Mouse (Mus musculus): ENCODE results near the gene Vamp8. TPM values are rescaled to one million over a fixed set of nuclear protein-coding genes. Genes with fewer than 3 reads are reported as not detected.

The Vamp8 gene
- total RNA-seq, 2 experiments from 2014 or later = 12.6 to 13.8 TPM

DNA sequence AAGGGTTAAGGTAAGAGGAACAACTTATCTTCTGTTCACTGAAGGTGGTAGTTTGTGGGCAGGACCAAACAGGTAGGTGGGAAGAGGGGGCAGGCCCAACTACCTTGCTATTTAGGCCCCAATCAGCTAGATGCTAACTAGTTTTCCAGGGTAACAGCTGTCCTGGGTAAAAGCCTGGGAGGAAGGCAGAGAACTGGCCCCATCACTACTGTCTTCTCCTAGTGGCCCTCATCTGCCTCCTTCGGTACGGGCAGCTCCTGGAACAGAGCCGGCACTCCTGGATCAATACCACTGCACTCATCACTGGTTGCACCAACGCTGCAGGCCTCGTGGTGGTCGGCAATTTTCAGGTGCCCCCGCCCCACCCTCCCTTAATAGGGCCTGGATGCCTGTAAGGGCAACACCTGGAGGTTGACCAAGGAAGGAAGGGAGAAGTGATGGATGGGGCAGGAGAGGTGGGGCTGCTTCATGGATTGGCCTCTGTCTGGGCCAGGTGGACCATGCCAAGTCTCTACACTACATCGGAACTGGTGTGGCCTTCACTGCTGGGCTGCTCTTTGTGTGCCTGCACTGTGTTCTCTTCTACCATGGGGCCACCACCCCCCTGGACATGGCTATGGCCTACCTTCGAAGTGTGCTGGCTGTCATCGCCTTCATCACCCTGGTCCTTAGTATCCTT lies 32.3 kb downstream of the Vamp8 start:
- intact Hi-C loops (cut with DNase I) = no loop called here
- no peak for DNase-seq (ENCODE audit: low spot score in 2 of 2)

DNA sequence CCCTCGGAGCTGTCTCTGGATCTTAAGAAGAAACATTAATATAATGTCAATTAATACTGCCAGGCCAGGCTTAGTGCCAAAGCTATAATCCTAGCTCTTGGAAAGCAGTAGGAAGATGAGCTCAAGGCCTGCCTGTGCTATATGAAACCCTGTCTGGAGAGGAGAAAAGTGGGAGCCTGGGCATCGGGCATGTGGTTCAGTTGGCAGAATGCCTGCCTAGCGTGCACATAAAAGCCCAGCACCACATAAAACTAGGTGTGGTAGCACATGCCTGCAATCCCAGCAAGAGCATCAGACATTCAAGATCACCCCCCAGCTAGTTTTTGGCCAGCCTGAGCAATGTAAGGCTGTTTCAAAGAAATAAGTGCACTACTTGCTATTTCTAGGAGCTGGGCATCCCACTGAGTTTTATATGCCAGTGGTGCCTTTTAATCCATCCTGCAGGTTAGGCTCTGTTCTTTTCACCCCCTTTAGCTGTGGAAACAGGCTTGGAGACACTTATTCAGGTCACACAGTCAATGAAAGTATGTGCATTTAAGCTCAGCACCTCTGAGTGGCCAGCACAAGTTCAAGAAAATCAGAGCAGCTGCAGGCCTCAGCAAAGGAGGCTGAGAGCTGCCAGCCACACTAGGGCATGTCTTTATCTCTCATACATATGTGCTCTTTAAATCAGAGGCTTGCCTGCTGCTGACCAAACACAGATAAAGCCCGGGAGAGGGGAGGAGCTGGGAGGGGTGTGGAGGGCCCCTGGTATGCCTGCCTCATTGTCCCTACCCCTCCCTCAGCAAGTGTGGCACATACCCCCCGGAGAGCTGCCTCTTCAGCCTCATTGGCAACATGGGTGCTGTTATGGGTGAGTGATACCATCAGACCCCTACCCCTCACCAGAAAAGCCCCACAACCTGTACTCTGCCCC lies 33.1 kb downstream of the Vamp8 start:
- no peak for DNase-seq (ENCODE audit: low spot score in 2 of 2)
- intact Hi-C loops (cut with DNase I) = no loop called here

DNA sequence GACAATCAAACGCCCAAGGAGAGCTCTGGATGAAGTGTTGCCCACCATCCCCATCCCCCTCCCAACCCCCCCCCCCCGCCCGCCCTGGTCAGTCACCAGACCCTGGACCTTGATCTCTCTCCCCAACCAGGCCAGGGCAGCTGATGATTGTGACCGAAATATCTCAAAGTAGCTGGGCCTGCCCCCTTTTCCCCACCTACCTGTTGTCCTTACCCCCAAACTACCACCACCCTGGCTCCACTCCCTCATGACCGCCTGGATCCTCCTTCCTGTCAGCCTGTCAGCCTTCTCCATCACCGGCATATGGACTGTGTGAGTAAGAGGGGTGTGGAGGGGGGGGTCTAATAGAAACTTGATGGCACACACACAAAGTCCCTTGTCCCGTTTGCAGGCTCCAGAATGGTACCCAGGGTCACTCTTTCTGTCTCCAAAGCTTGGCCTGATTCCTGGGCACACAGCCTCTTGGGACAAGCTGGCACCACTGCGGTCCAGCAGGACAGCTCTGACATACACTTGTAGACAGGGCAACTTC lies 34.4 kb downstream of the Vamp8 start:
- DNase-seq (ENCODE audit: low spot score in 2 of 2) = no peak
- intact Hi-C loops (cut with DNase I) = no loop called here

- intact Hi-C loops (cut with DNase I) = no loop called here
- DNase-seq (ENCODE audit: low spot score in 2 of 2) = peak; percentile 73 to 75
These were observed 35.2 kb downstream of the Vamp8 start, which contains the start of gene Tmem150a for GRCm38 (mm10) chr6:72355066-72355911. Tmem150a (plus strand) TSS chr6:72355447.

- intact Hi-C loops (cut with DNase I) = no loop called here
These were observed 36.5 kb downstream of the Vamp8 start for GRCm38 (mm10) chr6:72354025-72354424.

DNA sequence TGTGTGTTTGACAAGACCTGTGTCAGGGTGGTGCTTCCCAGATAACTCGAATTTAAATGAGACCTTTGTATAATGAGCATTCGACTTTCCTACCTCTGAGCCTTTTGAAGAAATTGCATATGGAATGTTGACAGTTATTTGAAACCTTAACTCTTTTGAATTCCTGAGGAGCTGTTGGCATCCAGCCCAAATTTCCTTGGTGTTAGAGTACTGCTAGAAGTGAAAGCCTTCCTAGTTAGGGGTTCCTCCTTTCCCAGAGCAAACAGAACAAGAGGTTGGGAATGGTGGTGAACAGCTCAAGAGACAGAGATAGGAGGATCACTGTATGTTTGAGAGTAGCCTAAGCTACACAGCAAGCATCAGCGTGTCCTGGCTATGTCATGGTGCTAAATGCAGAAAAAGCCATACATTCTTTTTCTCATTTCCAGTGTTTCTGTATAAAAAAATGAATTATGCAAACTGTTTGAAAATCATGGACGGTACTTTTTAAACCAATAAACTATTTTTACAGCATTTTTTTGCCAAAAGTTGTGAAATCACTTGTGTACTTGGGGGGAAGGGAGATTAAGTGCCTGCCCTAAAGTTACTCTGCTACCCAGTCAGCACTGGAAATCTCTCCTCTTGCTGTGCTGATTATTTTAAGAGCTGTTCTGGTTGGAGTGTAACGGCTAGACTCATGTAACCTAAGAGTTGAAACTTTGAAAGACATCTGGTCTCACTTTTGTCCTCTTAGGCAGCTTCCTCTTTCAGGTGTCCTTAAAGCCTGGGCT lies 37.7 kb downstream of the Vamp8 start:
- DNase-seq (ENCODE audit: low spot score in 2 of 2) = no peak
- intact Hi-C loops (cut with DNase I) = no loop called here

More at GRCm38 (mm10) chr6:72354025-72354424, 36.5 kb downstream of the Vamp8 start:
- DNase-seq (ENCODE audit: low spot score in 2 of 2) = no peak

- DNase-seq (ENCODE audit: low spot score in 2 of 2) = no peak
- intact Hi-C loops (cut with DNase I) = no loop called here
These were observed 40.3 kb downstream of the Vamp8 start for GRCm38 (mm10) chr6:72350214-72350613.

DNA sequence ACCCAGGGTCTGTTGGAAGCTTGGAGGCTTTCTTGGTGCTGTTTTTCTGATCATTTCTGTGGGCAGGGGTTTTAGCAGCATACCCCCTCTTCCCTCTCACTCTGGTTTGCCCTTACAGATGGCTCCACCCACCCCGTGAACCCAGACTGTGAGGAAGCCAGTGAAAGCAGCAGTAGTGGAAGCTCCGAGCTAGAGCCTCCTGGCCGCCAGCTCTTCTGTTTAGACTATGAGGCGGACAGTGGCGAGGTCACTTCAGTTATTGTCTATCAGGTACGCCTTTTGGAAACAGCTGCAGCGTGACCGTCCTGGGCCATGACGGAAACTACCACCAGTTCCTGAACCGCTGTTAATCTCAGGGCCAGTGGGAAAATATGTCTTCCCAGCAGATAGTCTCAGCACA lies 42.1 kb downstream of the Vamp8 start:
- intact Hi-C loops (cut with DNase I) = no loop called here
- DNase-seq (ENCODE audit: low spot score in 2 of 2) = no peak

DNA sequence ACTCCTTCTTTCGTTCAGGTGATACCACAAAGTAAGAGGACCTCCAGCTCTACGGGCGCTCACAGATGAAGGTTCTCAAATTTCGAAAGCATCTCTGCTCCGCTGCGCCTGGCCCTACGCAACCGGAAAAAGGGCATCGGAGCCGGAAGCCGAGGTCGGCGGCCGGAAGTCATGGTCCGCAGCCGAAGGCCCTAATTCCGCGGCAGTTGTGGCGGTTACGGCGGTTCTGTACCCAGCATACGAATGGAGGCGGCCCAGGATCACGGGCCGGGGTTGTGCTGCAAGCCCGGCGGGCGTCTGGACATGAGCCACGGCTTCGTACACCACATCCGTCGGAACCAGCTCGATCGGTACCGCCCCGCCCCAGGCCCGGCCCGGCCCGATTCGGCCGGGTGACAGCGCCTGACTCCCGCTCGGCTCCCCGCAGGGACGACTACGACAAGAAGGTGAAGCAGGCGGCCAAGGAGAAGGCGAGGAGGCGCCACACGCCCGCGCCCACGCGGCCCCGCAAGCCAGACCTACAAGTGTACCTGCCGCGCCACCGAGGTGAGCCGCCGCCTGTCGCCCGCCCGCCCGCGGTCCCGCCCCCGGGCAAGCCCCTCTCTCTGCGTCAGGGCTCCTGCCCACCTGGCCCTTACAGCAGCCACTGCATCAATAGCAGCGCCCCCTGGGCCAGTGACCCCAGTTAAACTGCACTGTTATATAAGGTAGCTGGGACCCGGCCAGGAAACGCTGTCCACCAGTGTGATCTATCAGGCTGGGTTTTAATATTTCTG lies 43.1 kb downstream of the Vamp8 start, which contains the start of gene 0610030E20Rik:
TSS of gene 0610030E20Rik (plus strand) at position 152 of the 776 bp plus-strand sequence.
- DNase-seq (ENCODE audit: low spot score in 2 of 2) = peak; percentile 82 to 84
- intact Hi-C loops (cut with DNase I) = no loop called here

DNA sequence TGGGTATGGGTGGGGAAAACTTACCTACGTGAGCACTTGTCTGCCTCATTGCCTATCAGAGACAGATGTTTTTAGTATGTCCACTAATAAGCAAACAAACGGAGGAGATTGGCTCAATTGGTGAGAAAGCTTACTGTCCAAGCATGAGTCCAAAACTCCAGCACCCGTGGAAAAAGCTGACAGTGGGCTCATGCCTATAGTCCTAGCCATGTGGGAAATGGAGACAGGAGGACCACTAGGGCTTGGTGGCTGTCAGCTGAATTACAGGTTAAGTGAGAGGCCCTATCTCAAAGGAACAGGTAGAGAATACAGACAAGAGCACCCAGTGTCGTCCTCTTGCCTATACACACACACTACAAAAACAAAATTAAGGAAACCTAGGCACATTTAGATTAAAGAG lies 44.2 kb downstream of the Vamp8 start:
- intact Hi-C loops (cut with DNase I) = no loop called here
- DNase-seq (ENCODE audit: low spot score in 2 of 2) = no peak

DNA sequence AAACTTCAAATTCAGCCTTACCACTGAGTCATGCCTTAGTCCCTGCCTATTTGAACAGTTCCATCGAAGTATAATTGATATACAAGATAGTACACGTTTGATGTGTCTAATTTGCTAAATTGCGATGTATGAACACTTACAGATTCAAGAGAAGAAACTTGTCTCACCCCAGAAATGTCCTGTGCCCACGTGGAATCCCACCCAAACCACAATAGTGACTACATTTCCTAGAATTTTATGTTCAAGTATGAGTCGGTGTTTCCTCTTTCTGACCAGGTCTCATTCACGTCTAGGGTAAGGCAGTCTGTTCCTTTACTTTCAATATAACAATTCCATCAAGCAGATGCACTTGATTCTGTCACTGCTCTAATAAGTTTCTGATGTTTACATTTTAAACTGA lies 44.9 kb downstream of the Vamp8 start:
- no peak for DNase-seq (ENCODE audit: low spot score in 2 of 2)
- intact Hi-C loops (cut with DNase I) = no loop called here

DNA sequence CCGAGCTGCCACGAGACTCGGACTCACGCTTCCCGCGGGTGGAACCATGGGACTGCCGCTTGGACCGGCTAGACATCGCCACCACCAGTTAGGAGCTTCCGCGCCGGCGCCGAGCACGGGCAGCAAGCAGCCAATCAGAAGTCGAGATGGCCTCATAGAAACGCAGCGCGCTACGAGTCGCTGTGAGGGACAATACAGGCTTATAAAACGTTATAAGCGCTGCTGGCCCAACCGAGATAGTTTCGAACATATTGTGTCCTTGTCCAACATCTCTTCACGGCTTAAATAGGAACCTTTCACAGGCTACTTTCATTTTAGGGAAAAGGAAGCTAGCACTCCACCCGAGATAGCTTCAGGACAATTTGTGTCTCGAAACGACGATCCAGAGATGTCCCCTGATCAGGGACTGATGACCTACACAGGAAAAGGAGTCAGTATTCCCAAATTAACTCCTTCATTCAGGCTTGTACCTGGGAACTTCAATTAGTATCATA lies 45.4 kb downstream of the Vamp8 start, which contains the start of gene Usp39:
TSS of gene Usp39 (minus strand) at position 111 of the 494 bp plus-strand sequence.
- intact Hi-C loops (cut with DNase I) = no loop called here
- peak; percentile 95 for DNase-seq (ENCODE audit: low spot score in 2 of 2)

DNA sequence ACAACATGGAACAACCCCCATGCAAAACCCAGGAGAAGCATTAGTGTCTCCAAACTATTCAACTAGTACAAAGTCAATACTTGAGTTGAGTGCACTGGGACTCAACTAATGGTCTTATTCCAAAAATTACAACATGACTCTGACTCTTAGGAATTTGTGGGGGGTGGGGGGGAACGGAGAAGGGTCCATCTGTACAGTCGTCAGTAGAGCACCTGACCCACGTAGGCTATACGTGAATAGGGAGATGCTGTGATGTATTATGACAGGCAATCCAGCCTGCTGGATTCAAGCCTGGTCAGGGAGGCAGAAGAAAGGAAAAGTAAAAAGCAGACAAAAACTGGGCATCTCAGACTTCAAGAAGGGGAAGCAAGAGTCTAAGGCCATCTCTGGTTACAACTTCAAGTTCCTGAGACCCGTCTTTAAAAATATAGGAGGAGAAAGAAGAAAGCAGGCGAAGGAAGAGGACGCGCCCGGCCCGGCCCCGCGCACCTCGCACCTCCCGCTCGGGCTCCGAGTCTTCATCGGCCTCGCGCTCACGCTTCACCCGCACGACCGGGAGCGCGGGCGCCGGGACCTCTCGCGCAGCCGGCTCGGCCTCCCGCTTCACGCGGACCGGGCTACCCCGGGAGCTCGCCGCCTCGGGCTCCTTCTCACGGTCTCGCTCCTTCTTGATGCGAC lies 46.0 kb downstream of the Vamp8 start:
- intact Hi-C loops (cut with DNase I) = no loop called here

GRCm38 (mm10) chr6:72340481-72340880 lies 50.0 kb downstream of the Vamp8 start:
- no peak for DNase-seq (ENCODE audit: low spot score in 2 of 2)
- intact Hi-C loops (cut with DNase I) = no loop called here

More for the DNA sequence above, 46.0 kb downstream of the Vamp8 start:
- DNase-seq (ENCODE audit: low spot score in 2 of 2) = no peak
